Mouse (Mus musculus) spleen, embryonic (tissue): Measurements from ENCODE around the gene Cby1.

ENCODE experiments used
- CTCF ChIA-PET: fragments of 350-600 bp; sonication (Branson Sonifier 250); formaldehyde crosslinking; loops from one replicate; lab custom pipeline; 2022; lab: Charles Lee

The Cby1 gene

DNA sequence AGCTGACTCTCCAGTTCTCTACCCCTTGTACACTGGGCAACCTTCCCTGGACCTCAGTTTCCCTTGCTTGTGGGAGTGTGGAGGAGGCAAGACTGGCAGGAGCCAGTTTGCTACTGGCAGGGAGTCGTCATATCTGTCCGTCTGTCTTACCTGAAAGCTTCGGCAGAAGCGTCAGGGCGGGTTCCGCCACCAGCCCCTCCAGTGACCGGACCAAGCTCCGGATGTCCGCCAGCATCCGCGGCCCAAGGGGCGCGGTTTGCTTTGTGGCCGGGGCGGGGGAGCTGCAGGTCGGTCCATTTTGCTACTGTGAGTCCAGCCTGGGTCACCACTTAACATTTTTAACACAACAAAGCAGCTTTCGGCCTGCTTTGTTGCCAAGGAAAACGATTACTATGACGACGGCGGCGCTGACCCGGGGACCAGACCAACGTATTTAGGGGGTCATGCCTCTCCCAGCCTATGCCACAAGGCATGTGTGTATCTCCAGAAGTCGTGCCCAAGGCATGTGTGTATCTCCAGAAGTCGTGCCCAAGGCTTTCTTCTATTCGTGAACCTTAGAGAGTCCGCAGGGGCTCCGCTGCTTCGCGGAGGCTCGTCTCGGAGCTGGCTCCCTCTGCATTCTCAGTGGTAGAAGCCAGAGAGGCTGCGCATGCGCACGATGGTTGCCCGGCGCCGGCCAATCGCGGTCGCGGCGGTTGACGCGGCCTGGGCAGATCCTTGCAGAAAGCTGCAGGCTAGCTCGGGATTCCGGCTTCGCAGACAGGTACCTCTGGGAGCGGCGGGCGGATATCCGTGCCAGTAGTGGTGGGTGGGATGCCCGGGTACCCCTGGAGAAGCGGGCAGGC, at the start of gene Cby1, which contains the start of gene Fam227a:
Gene Cby1, plus strand, starts transcription at position 669 of the 845 bp plus-strand sequence.
Gene Fam227a, minus strand, starts transcription at position 426 of the 845 bp plus-strand sequence.
- CTCF ChIA-PET: interaction anchor here (0.9 to 1.1 kb wide), 4 partner anchors 9 to 170 kb away, joined by 3 to 4 read pairs (median 3); no protein-coding TSS in a partner anchor

DNA sequence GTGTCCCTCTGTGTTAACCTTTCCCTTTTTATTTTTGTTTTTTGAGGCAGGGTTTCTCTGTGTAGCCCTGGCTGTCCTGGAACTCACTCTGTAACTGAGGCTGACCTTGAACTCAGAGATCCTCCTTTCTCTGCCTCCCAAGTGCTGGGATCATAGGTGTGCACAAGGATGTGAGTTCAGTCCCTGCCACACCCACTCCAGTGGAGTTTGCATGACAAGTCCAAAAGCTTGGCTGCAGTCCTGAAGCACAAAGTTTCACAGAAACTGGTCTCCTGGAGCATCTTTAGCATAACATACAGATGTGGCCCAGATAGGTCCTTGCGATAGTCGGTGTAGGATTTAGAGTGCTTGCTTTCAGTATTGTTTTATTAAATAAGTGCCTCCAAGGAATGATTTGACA, 49.8 kb upstream of the Cby1 start:
- CTCF ChIA-PET: no interaction called here

DNA sequence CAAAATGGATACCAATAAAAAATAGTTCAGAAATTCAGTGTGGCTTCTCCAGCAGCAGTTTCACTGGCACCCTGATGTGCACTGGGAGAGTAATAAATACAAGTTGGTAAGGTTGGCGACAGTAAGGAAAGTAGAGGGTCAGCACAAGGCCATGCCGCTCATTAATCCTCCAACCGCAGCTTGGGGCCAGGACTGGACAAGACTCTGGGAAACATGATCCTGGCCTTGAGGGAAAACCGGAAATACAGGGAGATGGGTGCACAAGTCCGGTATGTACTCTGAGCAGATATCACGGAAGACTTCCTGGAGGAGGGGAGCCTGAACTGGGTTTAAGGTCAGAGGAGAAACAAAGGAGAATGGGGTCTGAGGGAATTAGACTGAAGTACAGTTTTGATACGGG, 43.5 kb upstream of the Cby1 start:
- CTCF ChIA-PET: no interaction called here

DNA sequence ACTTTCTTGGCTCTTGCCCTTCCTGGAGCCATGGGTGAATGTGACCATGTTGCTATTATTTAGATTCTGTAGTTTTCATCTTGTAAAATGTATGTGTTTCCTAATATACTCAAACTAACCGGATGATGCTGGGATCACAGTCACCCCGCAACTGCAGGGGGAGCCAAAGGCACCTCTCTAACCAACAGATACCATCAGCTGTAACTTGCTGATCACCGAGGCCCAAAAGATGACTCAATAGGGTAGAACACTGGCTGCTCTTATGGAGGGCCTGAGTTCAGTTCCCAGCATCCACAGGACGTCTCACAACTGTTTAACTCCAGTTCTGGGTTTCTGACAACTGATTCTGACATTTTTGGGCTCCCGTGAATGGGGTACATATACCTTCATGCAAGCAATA, 42.3 kb upstream of the Cby1 start:
- CTCF ChIA-PET: no interaction called here

DNA sequence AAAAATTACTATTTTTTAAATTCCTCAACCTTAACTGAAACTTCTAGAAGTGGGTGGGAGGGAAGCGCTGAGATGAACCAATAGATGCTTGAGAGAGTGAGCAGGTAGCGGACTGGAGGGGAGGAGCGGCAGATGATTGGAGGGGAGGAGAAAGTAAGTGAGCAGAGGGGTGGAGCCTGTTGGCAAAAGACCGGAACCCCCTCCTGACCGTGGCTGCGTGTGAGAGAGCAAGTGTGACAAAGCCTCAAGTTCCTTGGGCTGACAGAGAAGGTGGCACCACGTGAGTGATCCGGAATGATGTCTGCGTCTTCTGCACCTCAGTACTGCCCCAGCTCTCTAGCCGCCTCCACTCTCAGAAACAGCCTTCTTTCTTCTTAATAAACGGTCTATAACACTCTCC, 41.9 kb upstream of the Cby1 start:
- CTCF ChIA-PET: no interaction called here

DNA sequence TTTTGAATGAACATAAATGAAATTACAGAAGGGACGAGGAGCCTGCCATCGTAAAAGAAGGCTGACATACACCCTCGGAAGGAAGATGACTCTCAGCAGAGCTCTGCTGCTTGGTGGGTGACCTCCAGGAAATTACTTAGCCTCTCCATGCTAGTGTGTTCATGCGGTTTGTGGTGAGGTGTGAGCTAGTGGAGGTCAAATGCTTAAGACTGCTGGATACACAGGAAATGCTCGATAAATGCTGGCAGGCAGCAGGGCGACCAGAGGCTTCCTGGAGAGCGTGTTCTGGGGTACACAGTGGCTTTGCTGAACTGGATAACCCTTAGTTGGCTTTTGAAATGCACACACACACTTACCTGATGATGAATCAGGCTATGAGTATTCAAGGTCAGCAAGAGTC, 40.5 kb upstream of the Cby1 start:
- CTCF ChIA-PET: no interaction called here

DNA sequence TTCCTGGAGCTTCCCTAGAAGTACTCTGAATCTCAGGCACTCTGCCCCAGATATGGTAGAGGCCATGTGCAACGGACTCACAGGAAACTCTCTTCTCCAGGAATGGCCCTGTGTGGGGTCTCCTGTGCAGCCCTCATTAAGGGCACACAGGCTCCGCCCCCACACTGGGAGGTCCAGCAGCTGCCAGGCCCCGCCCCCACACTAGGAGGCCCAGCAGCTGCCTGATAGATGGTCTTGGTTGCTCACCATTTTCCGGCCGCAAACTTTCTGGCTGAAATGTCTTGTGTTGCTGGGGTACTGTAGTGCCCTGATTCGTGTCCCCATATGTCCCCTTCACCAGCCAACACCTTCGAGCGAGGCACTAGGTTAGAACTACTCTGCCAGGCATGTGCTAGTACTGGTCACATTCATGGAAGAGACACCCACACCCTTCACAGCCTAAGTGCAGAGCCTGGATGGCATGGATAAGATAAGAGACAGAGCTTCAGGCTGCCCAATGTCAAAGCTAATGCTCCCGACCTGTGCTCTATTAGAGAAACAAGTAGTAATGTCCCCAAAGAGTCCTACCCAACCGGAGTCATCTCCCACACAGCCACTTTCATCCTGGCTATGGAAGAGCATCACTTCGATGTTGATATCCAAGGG, 39.1 kb upstream of the Cby1 start:
- CTCF ChIA-PET: no interaction called here

DNA sequence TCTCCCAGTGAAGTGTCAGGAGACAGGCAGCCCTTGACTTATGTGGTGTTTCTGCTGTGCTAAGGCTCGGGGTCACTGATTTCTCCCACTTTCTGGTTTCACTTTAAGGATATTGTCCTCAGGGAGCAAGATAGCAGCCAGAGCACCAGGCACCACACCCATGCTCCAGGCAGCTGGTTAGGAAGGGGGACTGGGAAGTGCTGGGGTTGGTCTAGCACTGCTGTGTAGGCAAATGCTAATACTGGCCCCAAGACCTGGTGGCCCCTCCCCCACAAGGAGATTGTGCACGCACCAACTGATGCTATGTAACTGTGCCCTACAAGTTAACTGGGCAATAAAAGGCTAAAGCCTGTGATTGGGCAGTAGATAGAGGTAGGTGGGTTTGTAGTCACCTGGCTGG, 28.5 kb upstream of the Cby1 start:
- CTCF ChIA-PET: no interaction called here

DNA sequence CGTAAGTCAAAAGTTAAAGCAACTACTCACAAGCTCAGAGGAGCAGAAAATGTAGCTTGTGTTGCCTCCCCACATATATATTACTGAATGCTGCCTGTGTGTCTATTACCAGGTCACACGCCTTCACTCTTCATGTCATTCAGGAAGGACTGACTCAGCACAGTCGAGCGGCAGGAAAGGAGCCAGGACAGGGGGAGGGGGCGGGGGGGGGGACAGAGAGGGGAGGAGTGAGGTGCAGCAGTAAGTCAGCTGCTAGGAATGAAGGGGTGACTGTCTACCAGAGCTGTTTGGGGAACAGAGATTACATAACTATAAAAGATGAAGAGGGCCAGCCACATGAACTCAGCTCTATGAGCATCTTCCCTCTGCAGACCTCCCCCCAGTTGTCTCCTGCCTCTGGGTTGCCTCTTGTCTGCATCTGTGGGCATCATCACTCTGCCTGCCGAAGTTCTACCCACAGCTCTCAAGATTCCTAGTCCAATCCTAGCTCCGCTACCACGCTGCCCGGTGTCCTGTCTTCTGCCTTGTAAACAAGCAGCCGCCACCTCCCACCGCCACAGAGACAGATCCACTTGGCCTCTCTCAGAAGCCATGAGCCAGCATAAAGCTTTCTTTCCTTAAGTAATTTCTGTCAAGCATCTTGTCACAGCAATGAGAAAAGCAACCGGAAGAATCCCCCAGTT, 17.7 kb upstream of the Cby1 start:
- CTCF ChIA-PET: no interaction called here

DNA sequence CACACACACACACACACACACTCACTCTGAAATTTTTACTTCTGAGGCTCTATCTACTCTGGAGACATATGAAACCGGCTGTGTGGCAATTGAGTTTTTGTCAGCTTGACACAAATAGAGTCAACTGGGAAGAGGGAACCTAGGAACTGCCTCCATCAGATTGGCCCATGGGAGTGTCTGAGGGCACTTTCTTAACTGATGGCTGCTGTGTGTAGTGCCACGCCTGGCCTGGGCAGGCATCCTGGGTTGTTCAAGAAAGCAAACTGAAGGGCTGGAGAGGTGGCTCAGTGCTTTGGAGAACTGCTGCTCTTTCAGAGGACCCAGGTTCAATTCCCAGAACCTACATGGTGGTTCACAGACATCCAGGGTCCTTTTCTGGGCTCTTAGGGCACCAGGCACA, 13.5 kb upstream of the Cby1 start:
- CTCF ChIA-PET: no interaction called here

DNA sequence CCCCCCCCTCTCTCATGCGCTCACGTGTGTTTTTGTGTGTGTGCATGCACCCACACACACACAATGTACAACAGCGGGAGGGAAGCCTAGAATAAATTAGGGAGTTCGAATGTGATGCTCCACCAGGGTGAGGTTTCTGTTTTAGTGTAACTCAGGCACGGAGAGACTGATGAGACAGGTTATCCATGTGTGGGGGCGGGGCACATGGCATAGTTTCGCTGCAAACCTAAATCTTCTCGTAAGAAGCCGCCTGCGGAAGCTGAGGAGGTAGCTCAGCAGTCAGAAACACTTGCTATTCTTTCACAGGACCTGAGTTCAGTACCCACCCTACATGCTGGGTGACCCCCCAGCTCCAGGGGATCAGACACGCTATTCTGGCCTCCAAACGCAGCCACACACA, 10.9 kb upstream of the Cby1 start:
- CTCF ChIA-PET: no interaction called here

DNA sequence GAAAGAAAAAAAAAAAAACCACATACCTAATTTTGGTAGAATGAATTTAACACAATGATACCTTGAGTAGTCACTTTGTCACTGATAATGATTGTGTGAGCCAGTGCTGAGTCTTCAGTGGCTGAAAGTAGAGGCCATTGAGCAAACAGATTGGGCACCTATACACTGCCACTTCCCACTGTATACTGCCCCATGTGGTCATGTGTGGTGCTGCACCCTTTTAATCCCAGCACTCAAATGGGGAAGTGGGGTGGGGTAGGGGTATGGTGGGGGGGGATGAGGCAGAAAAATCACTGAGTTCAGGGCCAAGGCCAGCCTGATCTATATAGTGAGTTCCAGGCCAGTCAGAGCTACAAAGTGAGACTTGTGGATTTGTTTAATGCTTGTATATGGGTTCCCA, 8.4 kb upstream of the Cby1 start:
- CTCF ChIA-PET: interaction anchor here (0.8 kb wide), 1 partner anchor 208 kb away, joined by 3 read pairs; no protein-coding TSS in a partner anchor

DNA sequence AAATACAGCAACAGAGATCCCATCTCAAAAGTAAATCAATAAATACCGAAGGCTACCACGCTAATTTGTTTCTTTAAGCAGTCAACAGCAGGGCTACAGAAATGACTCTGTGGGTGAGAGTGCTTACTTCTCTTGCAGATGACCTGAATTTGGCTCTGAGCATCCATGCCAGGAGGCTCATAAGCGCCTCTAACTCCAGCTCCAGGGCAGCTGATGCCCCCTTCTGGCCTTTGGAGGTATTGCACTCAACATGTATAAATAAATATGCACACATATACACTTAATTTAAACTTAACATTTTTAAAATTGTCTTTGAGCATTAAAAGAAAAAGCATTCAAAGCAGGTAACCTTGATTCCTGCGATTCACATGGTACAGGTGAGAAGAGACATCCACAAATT, 7.5 kb upstream of the Cby1 start:
- CTCF ChIA-PET: interaction anchor here (0.6 kb wide), 1 partner anchor 1802 kb away, joined by 8 read pairs; no protein-coding TSS in a partner anchor

DNA sequence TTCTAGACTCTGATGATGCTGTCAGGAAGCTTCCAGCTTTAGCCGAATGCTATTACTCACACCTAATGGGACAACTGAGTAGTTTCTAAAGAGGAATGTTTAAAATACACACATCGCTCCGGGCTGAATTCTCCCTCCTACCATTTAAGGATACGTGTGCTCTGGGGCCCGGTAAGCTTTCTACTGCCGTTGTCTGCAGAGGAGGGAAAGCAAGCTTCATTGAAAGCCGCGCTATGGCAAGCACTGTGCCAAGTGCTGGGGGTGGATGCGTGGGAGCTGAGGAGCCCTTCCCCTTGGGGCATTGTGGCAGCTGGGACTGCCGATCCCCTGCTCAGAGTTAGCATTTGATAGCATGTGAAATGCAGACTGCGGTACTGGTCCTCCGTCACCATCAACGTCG, 2.5 kb upstream of the Cby1 start:
- CTCF ChIA-PET: no interaction called here

DNA sequence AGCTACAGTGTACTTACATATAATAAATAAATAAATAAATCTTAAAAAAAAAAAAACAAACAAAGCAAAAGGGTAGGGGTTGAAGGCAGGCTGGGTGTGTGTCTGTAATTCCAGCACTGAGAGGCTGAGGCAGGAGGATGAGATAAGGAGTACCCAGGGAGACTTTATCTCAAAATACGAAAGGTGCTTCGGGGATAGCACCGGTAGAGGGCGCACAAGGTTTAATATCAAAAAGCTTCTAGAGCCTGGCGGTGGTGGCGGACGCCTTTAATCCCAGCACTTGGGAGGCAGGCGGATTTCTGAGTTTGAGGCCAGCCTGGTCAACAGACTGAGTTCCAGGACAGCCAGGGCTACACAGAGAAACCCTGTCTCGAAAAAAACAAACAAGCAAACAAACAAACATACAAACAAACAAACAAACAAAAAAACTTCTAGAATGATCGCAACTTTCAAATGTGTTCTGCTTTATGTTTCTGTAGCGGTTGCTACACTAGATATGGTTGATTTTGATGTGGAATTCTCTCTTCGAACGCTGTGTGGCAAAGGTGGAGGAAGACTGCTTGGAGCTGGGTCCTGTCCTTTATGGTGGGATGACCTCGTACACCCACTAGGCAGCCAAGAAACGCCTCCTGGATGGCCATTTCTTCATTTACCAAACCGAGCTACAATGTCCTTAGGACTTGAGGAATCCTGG, 1.0 kb upstream of the Cby1 start:
- CTCF ChIA-PET: interaction anchor here (0.9 to 1.1 kb wide), 4 partner anchors 8 to 170 kb away, joined by 3 to 4 read pairs (median 3); no protein-coding TSS in a partner anchor

DNA sequence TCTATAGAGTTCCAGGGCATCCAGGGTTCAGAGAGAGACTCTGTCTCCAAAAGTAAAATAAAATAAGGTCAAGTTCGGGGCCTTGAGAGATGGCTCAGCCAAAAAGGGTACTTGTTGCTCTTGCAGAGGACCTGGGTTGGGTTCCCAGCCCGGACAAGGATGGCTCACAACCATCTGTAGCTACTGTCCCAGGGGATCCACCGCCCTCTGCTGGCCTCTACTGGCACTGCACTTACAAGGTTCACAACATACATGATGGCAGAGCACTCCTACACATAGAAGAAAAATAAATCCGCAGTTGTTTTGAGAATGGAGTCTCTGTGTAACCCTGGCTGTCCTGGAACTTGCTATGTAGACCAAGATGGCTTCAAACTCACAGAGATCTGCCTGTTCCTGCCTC, 2.9 kb downstream of the Cby1 start:
- CTCF ChIA-PET: interaction anchor here (0.7 kb wide), 1 partner anchor 427 kb away, joined by 3 read pairs; no protein-coding TSS in a partner anchor

DNA sequence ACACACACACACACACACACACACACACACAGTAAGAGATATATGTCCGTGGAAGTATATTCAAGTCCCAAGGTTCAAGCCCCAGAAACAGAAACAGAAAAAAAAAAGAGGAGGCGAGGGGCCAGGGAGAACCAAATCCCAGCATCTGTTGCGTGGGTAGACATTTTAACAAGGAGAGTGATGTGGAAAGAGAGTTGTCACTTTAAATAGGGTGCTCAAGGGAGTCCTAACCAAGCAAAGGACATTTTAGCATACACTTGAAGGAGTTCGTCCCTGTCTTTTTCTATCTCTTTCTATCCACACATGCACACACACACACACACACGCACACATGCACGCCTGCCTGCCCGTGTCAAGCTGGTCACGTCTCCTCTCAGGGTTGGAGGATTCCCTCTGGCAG, 5.7 kb downstream of the Cby1 start:
- CTCF ChIA-PET: no interaction called here

DNA sequence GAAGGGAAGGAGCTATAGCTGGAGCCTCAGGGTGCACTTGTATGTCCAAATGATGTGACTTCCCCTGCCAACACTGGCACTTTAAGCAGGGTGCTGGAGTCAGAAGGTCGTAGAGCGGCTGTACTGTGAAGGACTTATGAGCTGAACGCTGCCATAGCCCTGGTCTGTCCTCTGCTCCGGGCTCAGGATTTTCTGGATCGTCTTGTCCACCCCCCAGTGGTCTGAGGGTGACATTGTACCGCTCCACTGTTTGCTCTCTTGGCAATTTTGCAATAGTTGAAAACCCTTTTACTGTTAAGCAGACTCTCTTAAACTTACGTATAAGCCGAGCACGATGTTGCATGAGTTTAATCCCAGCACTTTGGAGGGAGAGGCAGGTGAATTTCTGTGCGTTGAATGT, 10.2 kb downstream of the Cby1 start:
- CTCF ChIA-PET: no interaction called here

DNA sequence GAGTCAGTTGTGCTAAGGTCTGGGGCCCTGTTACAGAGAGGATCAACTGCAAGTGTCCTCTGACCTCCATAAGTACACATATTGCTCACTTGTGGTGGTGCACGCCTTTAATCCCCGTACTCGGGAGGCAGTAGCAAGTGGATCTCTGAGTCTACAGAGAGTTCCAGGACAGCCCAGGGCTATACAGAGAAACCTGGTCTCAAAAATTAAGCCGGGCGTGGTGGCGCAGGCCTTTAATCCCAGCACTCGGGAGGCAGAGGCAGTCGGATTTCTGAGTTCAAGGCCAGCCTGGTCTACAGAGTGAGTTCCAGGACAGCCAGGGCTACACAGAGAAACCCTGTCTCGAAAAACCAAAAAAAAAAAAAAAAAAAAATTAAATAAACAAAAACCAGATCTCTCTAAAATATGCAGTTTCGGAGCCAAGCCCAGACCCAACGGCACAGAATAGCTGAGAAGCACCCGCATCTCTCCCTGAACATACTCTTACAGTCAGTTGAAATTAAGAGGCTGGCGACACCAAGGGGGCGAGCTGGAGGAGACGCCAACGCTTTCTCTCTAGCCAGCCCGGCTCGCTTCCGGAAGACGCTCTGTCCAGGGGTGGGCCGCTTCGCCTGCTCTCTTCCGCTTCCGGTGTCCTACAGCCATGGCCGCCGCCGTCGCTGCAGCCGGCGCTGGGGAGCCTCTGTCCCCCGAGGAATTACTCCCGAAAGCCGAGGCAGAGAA, 11.4 kb downstream of the Cby1 start, which contains the start of gene Tomm22:
Gene Tomm22, plus strand, starts transcription at position 613 of the 723 bp plus-strand sequence.
- CTCF ChIA-PET: interaction anchor here (0.6 kb wide), 1 partner anchor 264 kb away, joined by 3 read pairs; no protein-coding TSS in a partner anchor

DNA sequence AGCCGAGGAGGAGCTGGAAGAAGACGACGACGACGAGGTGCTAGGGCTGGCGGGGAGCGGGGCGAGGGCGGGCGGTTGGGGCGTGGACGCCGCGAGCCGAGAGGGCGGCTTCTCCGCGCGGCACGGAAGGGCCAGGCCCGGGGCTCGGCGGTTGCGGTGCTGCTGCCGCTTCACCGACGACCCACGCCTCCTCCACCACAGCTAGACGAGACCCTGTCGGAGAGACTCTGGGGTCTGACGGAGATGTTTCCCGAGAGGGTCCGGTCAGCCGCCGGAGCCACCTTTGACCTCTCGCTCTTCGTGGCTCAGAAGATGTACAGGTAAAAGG, 11.9 kb downstream of the Cby1 start:
- CTCF ChIA-PET: interaction anchor here (0.6 kb wide), 1 partner anchor 265 kb away, joined by 3 read pairs; no protein-coding TSS in a partner anchor
